8 mouse cellular contexts compared by ENCODE assay signal in the genomic region with DNA sequence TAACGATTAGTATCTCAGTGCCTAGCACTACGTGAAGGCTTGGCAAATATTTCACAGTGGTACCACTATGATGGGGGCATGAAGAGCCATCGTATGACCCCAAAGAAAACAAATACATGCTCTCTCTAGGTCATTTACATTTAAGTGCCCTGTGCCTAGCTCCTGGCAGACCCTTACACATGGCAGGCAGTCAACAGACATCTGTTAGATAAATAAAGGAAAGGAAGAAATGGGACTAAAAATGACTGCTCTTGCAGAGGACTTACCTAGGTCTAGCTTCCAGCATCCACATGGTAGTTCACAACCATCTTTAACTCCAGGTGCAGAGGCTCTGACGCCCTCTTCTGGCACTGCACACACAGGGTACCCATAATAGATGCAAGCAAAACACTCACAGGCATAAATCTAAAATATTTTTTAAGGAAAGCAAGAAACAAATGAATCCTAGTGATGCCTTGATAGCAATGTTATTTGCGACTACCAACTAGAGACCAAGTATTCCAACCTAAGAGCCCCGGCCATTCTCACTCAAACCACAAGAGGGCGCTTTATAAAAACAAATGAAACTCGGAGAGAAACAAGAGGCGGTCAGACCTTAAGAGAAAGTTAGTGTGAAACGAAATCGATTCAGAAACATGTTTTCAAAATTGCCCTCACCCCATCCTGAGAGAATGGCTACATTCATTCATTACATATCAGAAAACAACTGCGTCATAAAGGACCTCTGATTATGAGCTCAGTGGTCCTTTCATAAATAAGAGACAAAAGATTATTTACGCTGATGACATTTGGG. TPM values are rescaled to one million over a fixed set of nuclear protein-coding genes. Genes with fewer than 3 reads are reported as not detected.
A peak's percentile ranks its signal among the peaks of the same experiment; 100 is the strongest.
DNase-seq lines count a peak whose midpoint lies in the region; ATAC-seq and TF ChIP-seq lines count a peak whose summit lies in the region.

No protein-coding gene starts in this region.

- DNase-seq in heart, adult 11 months, result peak; percentile 88
- DNase-seq in heart, postnatal 25 days (ENCODE audit: low spot score), result no peak
- DNase-seq in embryo, embryonic 11.5 days (ENCODE audit: low read depth, low spot score), result peak; percentile 57
- peak; percentile 27 for DNase-seq in gastrocnemius, postnatal 25 days
- peak; percentile 84 to 87 for DNase-seq in left cerebral cortex, postnatal 14 days (ENCODE audit: low spot score in 2 of 2)

- no peaks in the 10 kb centered on the region for H3K27me3 ChIP-seq in intestine, embryonic 15.5 days (replicated peaks)
- no peaks in the 10 kb centered on the region for H3K27me3 ChIP-seq in small intestine, adult 2 months (ENCODE audit: control insufficient read depth, insufficient read depth, low read length)

- H3K9me3 ChIP-seq in intestine, embryonic 15.5 days, result no peaks in the 10 kb centered on the region

- H3K36me3 ChIP-seq in intestine, embryonic 15.5 days, result no peaks in the 10 kb centered on the region
- no peaks in the 10 kb centered on the region for H3K36me3 ChIP-seq in small intestine, adult 2 months (ENCODE audit: control insufficient read depth, insufficient read depth, low read length)

- no peak for TF ChIP-seq POLR2A in small intestine, adult 2 months (IDR thresholded peaks at IDR 0.05; ENCODE audit: low read depth, low read length)

- no peak overlapping the region for H3K27ac ChIP-seq in intestine, embryonic 15.5 days
- no peak overlapping the region for H3K27ac ChIP-seq in small intestine, adult 2 months (ENCODE audit: insufficient read depth, low read depth, low read length)

- no peak for ATAC-seq in intestine, embryonic 15.5 days
- peak; percentile 61 for ATAC-seq in megakaryocyte progenitor cell, adult 5-6 weeks (replicated peaks; ENCODE audit: poor library complexity)

- TF ChIP-seq CTCF in small intestine, adult 2 months (IDR thresholded peaks at IDR 0.05; ENCODE audit: extremely low read depth, insufficient read length, insufficient replicate concordance, low read depth, low read length), result peak; percentile 28; the same call in 1 of the 2 replicates

- 0 out of 2 replicates have a peak overlapping the region, but pooled peaks have one; percentile 9 for H3K4me2 ChIP-seq in intestine, embryonic 15.5 days (replicated peaks)

- H3K4me1 ChIP-seq in intestine, embryonic 15.5 days (replicated peaks), result no peaks in the 10 kb centered on the region
- H3K4me1 ChIP-seq in small intestine, adult 2 months (ENCODE audit: control insufficient read depth, insufficient read depth, insufficient read length, low read length), result no peaks in the 10 kb centered on the region

- 34% methylated on average over 13 of the region's 13 CpGs for WGBS in intestine, embryonic 15.5 days
- 29% methylated on average over 13 of the region's 13 CpGs for WGBS in small intestine, adult 2 months

- H3K4me3 ChIP-seq in intestine, embryonic 15.5 days (replicated peaks), result no peak overlapping the region
- H3K4me3 ChIP-seq in small intestine, adult 2 months (ENCODE audit: low read depth, low read length), result peak overlapping the region; percentile 18; the same call in 1 of the 2 replicates

- no peak overlapping the region for H3K9ac ChIP-seq in intestine, embryonic 15.5 days

- intact Hi-C loops in heart, postnatal 25 days (cut with DNase I), result loop anchor here (10.0 kb wide), 1 partner anchor 285 kb away; no protein-coding TSS in a partner anchor
- intact Hi-C loops in left cerebral cortex, postnatal 14 days (cut with DNase I), result no loop called here

RNA-seq across cellular contexts. Expression of a gene that starts 15.7 kb away (rescaled TPM):
- total RNA-seq in heart, postnatal 25 days (2021), result 1 to 10 TPM; 4.2 to 5.3 TPM
- 1 to 10 TPM; 1.5 to 2.6 TPM for total RNA-seq in gastrocnemius, postnatal 25 days (2021)
- polyA plus RNA-seq in intestine, embryonic 15.5 days (2015; fragmentation: Nextera tagmentation; extraction: Ambion mirVana), result 5.8 and 6.3 TPM in 2 replicates
- total RNA-seq in left cerebral cortex, postnatal 14 days (2021), result 100 to 1,000 TPM; 121 to 132 TPM
- total RNA-seq in megakaryocyte progenitor cell, adult 5-6 weeks (2015), result 15.3 and 20.5 TPM in 2 replicates
- 8.0 and 9.5 TPM in 2 replicates for total RNA-seq in megakaryocyte progenitor cell, adult 5-6 weeks (2017)
- 8.3 and 19.6 TPM in 2 replicates for polyA plus RNA-seq in small intestine, adult 2 months (2012; rRNA removed)

Comparison
In these comparisons a context has a peak if more than half of its experiments do, and no peak if none do; other contexts are left out.
1. RNA of a gene that starts 15.7 kb away (total RNA-seq): 121 to 132 TPM in left cerebral cortex, postnatal 14 days; 8.0 to 20.5 TPM in megakaryocyte progenitor cell, adult 5-6 weeks, 4.2 to 5.3 TPM in heart, postnatal 25 days and 1.5 to 2.6 TPM in gastrocnemius, postnatal 25 days; every median in the first group is over 4 times any median in the second.